In genomic region chr11:36250111-36250510, GRCm38 (mm10) we compare ENCODE assay signal across 30 mouse cellular contexts.
"Had no signal": no experiment of that assay in that cellular context is flagged by ENCODE, and none has a peak within 500 bp of the region (broad histone marks: within the 10 kb centered on the region; RNA-seq: fewer than 3 reads in every experiment).

No protein-coding gene starts in this region.

- H3K4me3 ChIP-seq: heart, embryonic 10.5 days; heart, embryonic 12.5 days; heart, embryonic 13.5 days; heart, embryonic 15.5 days; hindbrain, embryonic 10.5 days; hindbrain, embryonic 12.5 days; hindbrain, embryonic 13.5 days; hindbrain, embryonic 15.5 days; intestine, embryonic 15.5 days; kidney, embryonic 15.5 days; left cerebral cortex, adult 2 months had no signal

- H3K4me1 ChIP-seq: heart, embryonic 10.5 days; heart, embryonic 12.5 days; heart, embryonic 13.5 days; heart, embryonic 15.5 days; intestine, embryonic 15.5 days; kidney, embryonic 15.5 days had no signal

- H3K36me3 ChIP-seq: heart, embryonic 10.5 days; heart, embryonic 12.5 days; heart, embryonic 13.5 days; heart, embryonic 15.5 days; hindbrain, embryonic 12.5 days; hindbrain, embryonic 13.5 days; hindbrain, embryonic 15.5 days; intestine, embryonic 15.5 days; kidney, embryonic 15.5 days had no signal

- H3K9ac ChIP-seq: heart, embryonic 12.5 days; heart, embryonic 13.5 days; heart, embryonic 15.5 days; hindbrain, embryonic 12.5 days; hindbrain, embryonic 13.5 days; hindbrain, embryonic 14.5 days; hindbrain, embryonic 15.5 days; intestine, embryonic 15.5 days; kidney, embryonic 15.5 days had no signal

- DNase-seq: heart, postnatal 10 days; heart, postnatal 14 days; heart, postnatal 36 days; heart, postnatal 4 days; kidney, adult 11 months; kidney, adult 18-20 months; kidney, adult 2 months; kidney, adult 8-10 months; kidney, adult 9 months; kidney, postnatal 10 days; kidney, postnatal 14 days; kidney, postnatal 25 days; kidney, postnatal 36 days; kidney, postnatal 4 days; layer of hippocampus, adult 9-11 months; layer of hippocampus, postnatal 36 days had no signal

- H3K27me3 ChIP-seq: hindbrain, embryonic 12.5 days; hindbrain, embryonic 13.5 days; hindbrain, embryonic 15.5 days; intestine, embryonic 15.5 days; kidney, embryonic 15.5 days had no signal

- H3K27ac ChIP-seq: heart, embryonic 10.5 days; heart, embryonic 13.5 days; heart, embryonic 15.5 days; hindbrain, embryonic 10.5 days; hindbrain, embryonic 12.5 days; hindbrain, embryonic 13.5 days; hindbrain, embryonic 14.5 days; hindbrain, embryonic 15.5 days; hindbrain, postnatal 0 days; intestine, embryonic 15.5 days; kidney, embryonic 15.5 days; kidney, postnatal 0 days; left cerebral cortex, adult 2 months had no signal
